Comparison of ENCODE assay signal across 16 mouse cellular contexts in genomic region chr6:114777872-114778271, GRCm38 (mm10).
DNase-seq lines count a peak whose midpoint lies in the region; ATAC-seq lines count a peak whose summit lies in the region.
"Had no signal": no experiment of that assay in that cellular context is flagged by ENCODE, and none has a peak within 500 bp of the region (broad histone marks: within the 10 kb centered on the region; RNA-seq: fewer than 3 reads in every experiment).

No protein-coding gene starts in this region.

- no peaks in the 10 kb centered on the region for H3K9me3 ChIP-seq in forebrain, embryonic 10.5 days
- no peaks in the 10 kb centered on the region for H3K9me3 ChIP-seq in forebrain, embryonic 12.5 days
- no peaks in the 10 kb centered on the region for H3K9me3 ChIP-seq in midbrain, embryonic 10.5 days (replicated peaks)
- H3K9me3 ChIP-seq in midbrain, embryonic 11.5 days (ENCODE audit: control insufficient read depth, low read length): no peaks in the 10 kb centered on the region

- no peak overlapping the region for H3K4me3 ChIP-seq in forebrain, embryonic 10.5 days
- H3K4me3 ChIP-seq in forebrain, embryonic 12.5 days (replicated peaks): no peak overlapping the region
- H3K4me3 ChIP-seq in midbrain, embryonic 10.5 days: no peak overlapping the region
- H3K4me3 ChIP-seq in midbrain, embryonic 11.5 days (ENCODE audit: low read depth, low read length): no peak overlapping the region
- H3K4me3 ChIP-seq: erythroblast, embryonic 14.5 days; heart, adult 2 months; myocyte had no signal

- H3K27me3 ChIP-seq in forebrain, embryonic 10.5 days (ENCODE audit: poor library complexity, severe bottlenecking): no peaks in the 10 kb centered on the region
- H3K27me3 ChIP-seq in forebrain, embryonic 12.5 days: no peaks in the 10 kb centered on the region
- H3K27me3 ChIP-seq in midbrain, embryonic 10.5 days (ENCODE audit: low read depth, poor library complexity, severe bottlenecking): no peaks in the 10 kb centered on the region
- no peaks in the 10 kb centered on the region for H3K27me3 ChIP-seq in midbrain, embryonic 11.5 days (ENCODE audit: control insufficient read depth, insufficient read depth, low read length)

- no peak for DNase-seq in forebrain, embryonic 10.5 days (ENCODE audit: extremely low spot score, low spot score)
- peak; percentile 32 for DNase-seq in midbrain, embryonic 10.5 days (ENCODE audit: low spot score)
- DNase-seq in midbrain, embryonic 11.5 days (ENCODE audit: low spot score, missing footprints): no peak
- peak; percentile 65 for DNase-seq in mesoderm, embryonic 11.5 days (ENCODE audit: low read depth, low spot score)
- no peak for DNase-seq in spleen, adult 12 weeks (ENCODE audit: low spot score)
- no peak for DNase-seq in left cerebral cortex, adult 8-10 months (ENCODE audit: low spot score in 2 of 2)
- DNase-seq: adrenal gland, postnatal 14 days; heart, adult 2 months; heart, postnatal 14 days; kidney, adult 2 months; layer of hippocampus, adult 9-11 months; lung, postnatal 4 days had no signal

- 16% methylated on average over 4 of the region's 4 CpGs for WGBS in forebrain, embryonic 10.5 days
- 16% methylated on average over 4 of the region's 4 CpGs for whole genome bisulfite sequencing in forebrain, embryonic 12.5 days
- 15% methylated on average over 4 of the region's 4 CpGs for WGBS in midbrain, embryonic 10.5 days
- WGBS in midbrain, embryonic 11.5 days: 13% methylated on average over 4 of the region's 4 CpGs

- peak overlapping the region; percentile 67; the same call in 1 of the 2 replicates for H3K27ac ChIP-seq in forebrain, embryonic 10.5 days
- no peak overlapping the region for H3K27ac ChIP-seq in forebrain, embryonic 12.5 days
- peak overlapping the region; percentile 70 for H3K27ac ChIP-seq in midbrain, embryonic 10.5 days (replicated peaks)
- H3K27ac ChIP-seq in midbrain, embryonic 11.5 days (ENCODE audit: low read depth, low read length): no peak overlapping the region
- H3K27ac ChIP-seq: heart, adult 2 months had no signal

- no peak overlapping the region for H3K4me2 ChIP-seq in forebrain, embryonic 12.5 days
- H3K4me2 ChIP-seq in midbrain, embryonic 11.5 days: no peak overlapping the region

- H3K36me3 ChIP-seq in forebrain, embryonic 10.5 days (replicated peaks): no peaks in the 10 kb centered on the region
- no peaks in the 10 kb centered on the region for H3K36me3 ChIP-seq in forebrain, embryonic 12.5 days (replicated peaks)
- no peaks in the 10 kb centered on the region for H3K36me3 ChIP-seq in midbrain, embryonic 10.5 days
- no peaks in the 10 kb centered on the region for H3K36me3 ChIP-seq in midbrain, embryonic 11.5 days (ENCODE audit: control insufficient read depth, insufficient read depth, low read length)

- peaks cover 37% of the 10 kb centered on the region for H3K4me1 ChIP-seq in forebrain, embryonic 10.5 days
- peaks cover 30% of the 10 kb centered on the region for H3K4me1 ChIP-seq in forebrain, embryonic 12.5 days
- H3K4me1 ChIP-seq in midbrain, embryonic 10.5 days: peaks cover 43% of the 10 kb centered on the region
- peaks cover 21% of the 10 kb centered on the region for H3K4me1 ChIP-seq in midbrain, embryonic 11.5 days (ENCODE audit: control insufficient read depth, insufficient read depth, low read length)

- no peak for ATAC-seq in forebrain, embryonic 12.5 days (ENCODE audit: low FRiP score)
- ATAC-seq in midbrain, embryonic 11.5 days (ENCODE audit: low FRiP score): no peak
- ATAC-seq in activated CD4-positive, CD25-positive, alpha-beta regulatory T cell, adult 4 months: peak; percentile 33

- no peak overlapping the region for H3K9ac ChIP-seq in forebrain, embryonic 12.5 days
- H3K9ac ChIP-seq in midbrain, embryonic 11.5 days (ENCODE audit: low read length): no peak overlapping the region

Comparison
In these comparisons a context has a peak if more than half of its experiments do, and no peak if none do; other contexts are left out.
1. DNase-seq: peak in midbrain, embryonic 10.5 days (single experiment) and mesoderm, embryonic 11.5 days (single experiment); none in forebrain, embryonic 10.5 days (single experiment), midbrain, embryonic 11.5 days (single experiment), spleen, adult 12 weeks (single experiment) and left cerebral cortex, adult 8-10 months (0 of 2).
2. H3K27ac ChIP-seq: peak in forebrain, embryonic 10.5 days (single experiment) and midbrain, embryonic 10.5 days (single experiment); none in forebrain, embryonic 12.5 days (single experiment) and midbrain, embryonic 11.5 days (single experiment).